22 mouse cellular contexts compared by ENCODE assay signal in the genomic region with DNA sequence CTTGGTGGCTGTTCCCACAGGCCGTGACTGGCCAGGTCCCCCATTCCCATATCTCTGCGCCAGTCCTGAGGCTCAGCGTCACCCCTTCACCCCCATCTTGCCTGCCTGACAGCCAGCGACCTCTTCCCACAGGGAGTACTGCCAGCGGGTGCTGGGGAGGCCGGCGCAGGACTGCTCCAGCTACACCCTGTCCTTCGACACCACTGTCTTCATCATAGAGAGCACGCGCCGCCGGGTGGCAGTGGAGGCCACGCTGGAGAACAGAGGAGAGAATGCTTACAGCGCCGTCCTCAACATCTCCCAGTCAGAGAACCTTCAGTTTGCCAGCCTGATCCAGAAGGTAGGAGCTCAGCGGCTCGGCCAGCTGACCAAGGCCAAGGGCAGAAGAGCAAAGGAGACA. TPM values are rescaled to one million over a fixed set of nuclear protein-coding genes. Genes with fewer than 3 reads are reported as not detected.
DNase-seq lines count a peak whose midpoint lies in the region; ATAC-seq and TF ChIP-seq lines count a peak whose summit lies in the region.
"Had no signal": no experiment of that assay in that cellular context is flagged by ENCODE, and none has a peak within 500 bp of the region (broad histone marks: within the 10 kb centered on the region; RNA-seq: fewer than 3 reads in every experiment).

No protein-coding gene starts in this region.

- no peak for ATAC-seq in forebrain, postnatal 0 days
- ATAC-seq in forebrain, embryonic 15.5 days (replicated peaks) = no peak
- no peak for ATAC-seq in kidney, postnatal 0 days (replicated peaks; ENCODE audit: low FRiP score, low read depth)
- no peak for ATAC-seq in midbrain, postnatal 0 days (ENCODE audit: low FRiP score)
- no peak for ATAC-seq in midbrain, embryonic 15.5 days (replicated peaks)
- ATAC-seq: forebrain, embryonic 13.5 days; hindbrain, embryonic 16.5 days; intestine, postnatal 0 days; Patski had no signal

- no peaks in the 10 kb centered on the region for H3K36me3 ChIP-seq in forebrain, postnatal 0 days (ENCODE audit: insufficient read depth)
- no peaks in the 10 kb centered on the region for H3K36me3 ChIP-seq in forebrain, embryonic 15.5 days
- no peaks in the 10 kb centered on the region for H3K36me3 ChIP-seq in kidney, postnatal 0 days (ENCODE audit: insufficient read depth, low read length)
- no peaks in the 10 kb centered on the region for H3K36me3 ChIP-seq in midbrain, postnatal 0 days (ENCODE audit: insufficient read depth, low read length)
- H3K36me3 ChIP-seq in midbrain, embryonic 15.5 days (replicated peaks) = no peaks in the 10 kb centered on the region
- H3K36me3 ChIP-seq: G1E; heart, embryonic 13.5 days; kidney, embryonic 15.5 days; midbrain, embryonic 10.5 days; neural tube, embryonic 15.5 days had no signal

- TF ChIP-seq CTCF in forebrain, postnatal 0 days (IDR thresholded peaks at IDR 0.05; ENCODE audit: low read depth) = 0 out of 2 replicates have a peak, but pooled peaks have one; percentile 16
- peak; percentile 34; the same call in 1 of the 2 replicates for TF ChIP-seq CTCF in kidney, postnatal 0 days (IDR thresholded peaks at IDR 0.05; ENCODE audit: low read depth)
- peak; percentile 21; the same call in 1 of the 2 replicates for TF ChIP-seq CTCF in midbrain, postnatal 0 days (IDR thresholded peaks at IDR 0.05)

- no peaks in the 10 kb centered on the region for H3K27me3 ChIP-seq in forebrain, postnatal 0 days (ENCODE audit: insufficient read depth, low read length)
- H3K27me3 ChIP-seq in forebrain, embryonic 15.5 days = no peaks in the 10 kb centered on the region
- no peaks in the 10 kb centered on the region for H3K27me3 ChIP-seq in kidney, postnatal 0 days (ENCODE audit: insufficient read depth, low read length)
- H3K27me3 ChIP-seq in midbrain, postnatal 0 days (ENCODE audit: insufficient read depth, low read length) = no peaks in the 10 kb centered on the region
- no peaks in the 10 kb centered on the region for H3K27me3 ChIP-seq in midbrain, embryonic 15.5 days (replicated peaks)
- H3K27me3 ChIP-seq: forebrain, embryonic 13.5 days; kidney, embryonic 15.5 days; Patski had no signal

- H3K4me2 ChIP-seq in forebrain, postnatal 0 days (ENCODE audit: low read depth) = no peak overlapping the region
- no peak overlapping the region for H3K4me2 ChIP-seq in forebrain, embryonic 15.5 days (replicated peaks)
- no peak overlapping the region for H3K4me2 ChIP-seq in kidney, postnatal 0 days (ENCODE audit: low read length)
- H3K4me2 ChIP-seq in midbrain, postnatal 0 days (ENCODE audit: low read depth, low read length, poor library complexity, severe bottlenecking) = no peak overlapping the region
- H3K4me2 ChIP-seq in midbrain, embryonic 15.5 days = no peak overlapping the region
- H3K4me2 ChIP-seq: forebrain, embryonic 13.5 days; heart, embryonic 13.5 days; kidney, embryonic 15.5 days; neural tube, embryonic 15.5 days had no signal

- no peak for DNase-seq in forebrain, postnatal 0 days
- DNase-seq in kidney, postnatal 0 days (ENCODE audit: low spot score) = no peak
- no peak for DNase-seq in kidney, postnatal 25 days
- DNase-seq in midbrain, postnatal 0 days (ENCODE audit: low spot score) = no peak
- DNase-seq in right cerebral cortex, postnatal 25 days = no peak
- DNase-seq: adrenal gland, adult 8-10 months; cerebellum, adult 18-20 months; cerebellum, postnatal 14 days; gastrocnemius, postnatal 14 days; heart, adult 18-20 months; heart, postnatal 36 days had no signal

- H3K4me3 ChIP-seq in forebrain, postnatal 0 days (ENCODE audit: low read depth, low read length) = no peak overlapping the region
- H3K4me3 ChIP-seq in forebrain, embryonic 15.5 days = no peak overlapping the region
- H3K4me3 ChIP-seq in kidney, postnatal 0 days (replicated peaks; ENCODE audit: low read depth, low read length) = no peak overlapping the region
- H3K4me3 ChIP-seq in midbrain, postnatal 0 days (ENCODE audit: low read depth, low read length) = no peak overlapping the region
- no peak overlapping the region for H3K4me3 ChIP-seq in midbrain, embryonic 15.5 days
- H3K4me3 ChIP-seq: forebrain, embryonic 13.5 days; heart, embryonic 13.5 days; kidney, embryonic 15.5 days; midbrain, embryonic 10.5 days; neural tube, embryonic 15.5 days had no signal

- no peak overlapping the region for H3K27ac ChIP-seq in forebrain, postnatal 0 days (ENCODE audit: low read depth, low read length)
- H3K27ac ChIP-seq in forebrain, embryonic 15.5 days (replicated peaks) = no peak overlapping the region
- no peak overlapping the region for H3K27ac ChIP-seq in kidney, postnatal 0 days
- H3K27ac ChIP-seq in midbrain, postnatal 0 days (ENCODE audit: low read depth, low read length) = no peak overlapping the region
- H3K27ac ChIP-seq in midbrain, embryonic 15.5 days = no peak overlapping the region
- H3K27ac ChIP-seq: forebrain, embryonic 13.5 days; heart, embryonic 13.5 days; kidney, embryonic 15.5 days; midbrain, embryonic 10.5 days; neural tube, embryonic 15.5 days had no signal

- no peaks in the 10 kb centered on the region for H3K9me3 ChIP-seq in forebrain, postnatal 0 days (ENCODE audit: low read length)
- no peaks in the 10 kb centered on the region for H3K9me3 ChIP-seq in forebrain, embryonic 15.5 days
- no peaks in the 10 kb centered on the region for H3K9me3 ChIP-seq in kidney, postnatal 0 days (replicated peaks; ENCODE audit: low read length)
- H3K9me3 ChIP-seq in midbrain, postnatal 0 days (ENCODE audit: low read length) = no peaks in the 10 kb centered on the region
- H3K9me3 ChIP-seq in midbrain, embryonic 15.5 days = no peaks in the 10 kb centered on the region
- H3K9me3 ChIP-seq: forebrain, embryonic 13.5 days; heart, embryonic 13.5 days; kidney, embryonic 15.5 days; midbrain, embryonic 10.5 days; neural tube, embryonic 15.5 days had no signal

- H3K4me1 ChIP-seq in forebrain, postnatal 0 days (ENCODE audit: insufficient read depth) = no peaks in the 10 kb centered on the region
- peaks cover 10% of the 10 kb centered on the region for H3K4me1 ChIP-seq in forebrain, embryonic 15.5 days
- peaks cover 3% of the 10 kb centered on the region; the same call in 1 of the 2 replicates for H3K4me1 ChIP-seq in kidney, postnatal 0 days (replicated peaks; ENCODE audit: insufficient read depth, low read length)
- H3K4me1 ChIP-seq in midbrain, postnatal 0 days (ENCODE audit: insufficient read depth, low read length) = no peaks in the 10 kb centered on the region
- no peaks in the 10 kb centered on the region for H3K4me1 ChIP-seq in midbrain, embryonic 15.5 days

- WGBS in forebrain, postnatal 0 days = 77% methylated on average over 17 of the region's 17 CpGs
- WGBS in forebrain, embryonic 15.5 days = 71% methylated on average over 17 of the region's 17 CpGs
- WGBS in kidney, postnatal 0 days = 65% methylated on average over 17 of the region's 17 CpGs
- 79% methylated on average over 17 of the region's 17 CpGs for WGBS in midbrain, postnatal 0 days
- 66% methylated on average over 17 of the region's 17 CpGs for WGBS in midbrain, embryonic 15.5 days

- no peak overlapping the region for H3K9ac ChIP-seq in forebrain, postnatal 0 days
- H3K9ac ChIP-seq in forebrain, embryonic 15.5 days (replicated peaks) = no peak overlapping the region
- H3K9ac ChIP-seq in kidney, postnatal 0 days (ENCODE audit: low read depth, low read length) = no peak overlapping the region
- no peak overlapping the region for H3K9ac ChIP-seq in midbrain, postnatal 0 days (replicated peaks; ENCODE audit: low read length, poor library complexity, severe bottlenecking)
- no peak overlapping the region for H3K9ac ChIP-seq in midbrain, embryonic 15.5 days
- H3K9ac ChIP-seq: forebrain, embryonic 13.5 days; heart, embryonic 13.5 days; kidney, embryonic 15.5 days; neural tube, embryonic 15.5 days had no signal

RNA-seq across cellular contexts. Expression of gene Fem1b, which starts 44.3 kb away (rescaled TPM):
- total RNA-seq in forebrain, postnatal 0 days (2014; rRNA removed) = 150 and 191 TPM in 2 replicates
- polyA plus RNA-seq in forebrain, postnatal 0 days (2015; fragmentation: Nextera tagmentation; extraction: Ambion mirVana) = 24.3 and 29.4 TPM in 2 replicates
- polyA plus RNA-seq in forebrain, embryonic 15.5 days (2015; fragmentation: Nextera tagmentation; extraction: Ambion mirVana) = 44.1 and 49.0 TPM in 2 replicates
- 15.1 and 15.4 TPM in 2 replicates for polyA plus RNA-seq in kidney, postnatal 0 days (2015; fragmentation: Nextera tagmentation; extraction: Ambion mirVana)
- total RNA-seq in midbrain, postnatal 0 days (2014; rRNA removed) = 193 and 233 TPM in 2 replicates
- 36.5 and 42.0 TPM in 2 replicates for polyA plus RNA-seq in midbrain, postnatal 0 days (2015; fragmentation: Nextera tagmentation; extraction: Ambion mirVana)
- 64.6 and 67.0 TPM in 2 replicates for polyA plus RNA-seq in midbrain, embryonic 15.5 days (2015; fragmentation: Nextera tagmentation; extraction: Ambion mirVana)
